Mouse (Mus musculus): ENCODE measurements around the gene Spred2. TPM values are rescaled to one million over a fixed set of nuclear protein-coding genes. Genes with fewer than 3 reads are reported as not detected.

Spred2 gene
- polyA plus RNA-seq, 1 experiment from 2014 or later: 9.6 TPM

DNA sequence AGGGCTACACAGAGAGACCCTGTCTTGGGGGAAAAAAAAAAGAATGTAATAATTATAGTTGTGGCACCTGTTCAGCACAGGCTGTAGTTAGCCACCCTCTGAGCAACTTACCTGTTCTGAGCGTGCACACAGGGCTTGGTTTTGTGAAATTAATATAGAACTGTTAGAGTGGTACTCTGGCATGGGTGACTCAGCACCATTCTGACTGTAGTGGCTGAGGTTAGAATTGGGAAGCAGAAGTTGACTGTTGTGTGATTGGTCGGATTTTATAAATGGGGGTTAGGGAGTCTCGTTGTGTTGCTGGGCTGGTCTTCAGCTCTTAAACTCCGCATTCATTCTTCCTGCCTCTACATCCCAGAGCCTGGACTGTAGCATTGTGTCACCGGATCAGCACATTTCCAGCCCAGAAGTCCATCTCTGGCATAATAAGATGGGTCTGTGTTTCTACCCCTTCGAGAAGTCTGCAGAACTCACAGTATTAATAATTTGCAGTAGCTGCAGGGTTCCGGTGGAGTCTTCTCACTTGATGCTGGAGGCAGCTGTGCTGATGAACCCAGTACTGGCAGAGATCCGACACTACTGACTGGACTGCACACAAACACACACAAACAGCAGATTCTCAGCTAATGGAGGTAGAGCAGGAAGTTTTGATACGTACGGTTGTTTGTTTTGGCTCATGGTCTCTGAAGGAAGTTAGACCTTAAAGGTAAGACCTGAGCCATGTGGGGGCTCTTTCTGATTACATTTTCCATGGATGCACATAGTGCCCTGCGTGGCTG lies 5.1 kb downstream of the Spred2 start:
- H3K27ac ChIP-seq (ENCODE audit: low read length): no peak overlapping the region
- H3K4me3 ChIP-seq (ENCODE audit: low read depth, low read length): no peak overlapping the region
- WGBS: 58% methylated on average over 11 of the region's 11 CpGs
- no peaks in the 10 kb centered on the region; the same call in 1 of the 2 replicates for H3K36me3 ChIP-seq (ENCODE audit: control insufficient read depth, insufficient read depth, low read length)
- H3K4me1 ChIP-seq (ENCODE audit: control insufficient read depth, insufficient read depth, low read length): peaks cover 22% of the 10 kb centered on the region
- no peaks in the 10 kb centered on the region for H3K9me3 ChIP-seq (ENCODE audit: control insufficient read depth, low read depth, low read length)
- no peak overlapping the region for H3K4me2 ChIP-seq (replicated peaks; ENCODE audit: low read depth, low read length)
- H3K9ac ChIP-seq (replicated peaks; ENCODE audit: low read depth, low read length): no peak overlapping the region
- no peaks in the 10 kb centered on the region for H3K27me3 ChIP-seq (ENCODE audit: control insufficient read depth, insufficient read depth, low read length)
- ATAC-seq (ENCODE audit: insufficient number of reproducible peaks, insufficient read depth, low FRiP score, low read depth): no peak

DNA sequence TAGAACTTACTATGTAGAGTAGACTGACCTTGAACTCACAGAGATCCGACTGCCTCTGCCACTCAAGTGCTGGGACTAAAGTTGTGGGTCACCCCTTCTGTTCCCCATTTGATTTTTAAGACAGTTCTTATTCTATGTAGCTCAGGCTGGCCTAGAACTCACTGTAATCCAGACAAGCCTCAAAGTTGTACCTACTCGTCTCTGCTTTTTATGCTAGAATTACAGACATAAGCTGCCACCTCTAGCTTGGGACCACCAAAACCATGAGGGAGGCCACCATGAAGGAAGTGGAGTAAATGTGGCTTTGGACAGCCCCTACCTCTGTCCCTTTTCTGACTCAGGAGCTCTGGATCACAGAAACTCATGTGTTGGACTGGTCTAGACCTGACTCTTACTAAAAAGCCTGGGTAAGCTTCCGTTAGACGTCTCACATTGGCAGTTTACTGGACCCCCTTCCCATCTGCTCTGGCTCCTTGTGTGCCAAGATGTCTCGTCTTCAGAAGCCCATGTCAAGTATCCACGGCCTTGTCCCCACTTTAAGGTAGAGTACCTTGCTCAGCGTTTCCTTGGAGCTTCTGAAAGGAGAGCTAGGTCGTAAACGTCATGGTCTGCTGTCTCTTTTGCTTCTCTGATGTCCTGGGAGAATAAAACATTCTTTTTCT lies 7.5 kb downstream of the Spred2 start:
- Histone ChIP-seq H3K9ac (replicated peaks; ENCODE audit: low read depth, low read length) (no peak overlapping the region), H3K4me3 (ENCODE audit: low read depth, low read length) (no peak overlapping the region), H3K27ac (ENCODE audit: low read length) (no peak overlapping the region), H3K4me1 (ENCODE audit: control insufficient read depth, insufficient read depth, low read length) (peaks cover 24% of the 10 kb centered on the region), H3K27me3 (ENCODE audit: control insufficient read depth, insufficient read depth, low read length) (no peaks in the 10 kb centered on the region), H3K9me3 (ENCODE audit: control insufficient read depth, low read depth, low read length) (no peaks in the 10 kb centered on the region), H3K36me3 (ENCODE audit: control insufficient read depth, insufficient read depth, low read length) (no peaks in the 10 kb centered on the region; the same call in 1 of the 2 replicates), H3K4me2 (replicated peaks; ENCODE audit: low read depth, low read length) (no peak overlapping the region)
- WGBS: 92% methylated on average over 9 of the region's 9 CpGs
- no peak for ATAC-seq (ENCODE audit: insufficient number of reproducible peaks, insufficient read depth, low FRiP score, low read depth)

DNA sequence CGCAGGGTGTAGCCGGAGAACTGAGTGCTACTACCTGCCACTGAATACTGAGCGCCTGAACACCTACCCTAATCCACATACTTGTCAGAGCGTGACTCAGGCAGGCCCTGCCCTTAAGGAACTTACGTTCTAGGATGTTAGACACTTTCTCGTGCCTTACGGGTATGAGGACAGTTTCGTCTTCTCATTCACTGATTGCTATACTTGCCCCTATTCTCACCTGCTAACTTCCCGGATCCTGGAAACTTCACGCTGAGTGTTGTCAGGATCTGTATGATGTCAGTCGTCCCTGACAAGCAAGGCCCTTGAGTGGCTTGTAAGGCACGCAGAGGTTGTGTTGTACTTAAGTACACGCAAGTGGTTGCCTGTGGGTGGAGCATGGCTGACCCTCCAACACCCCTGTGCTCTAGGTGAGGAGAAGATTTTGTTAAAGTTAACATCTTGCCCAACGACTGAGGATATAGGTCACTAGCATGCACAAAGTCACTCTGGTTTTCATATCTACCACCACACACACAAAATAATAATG lies 8.9 kb downstream of the Spred2 start:
- H3K4me3 ChIP-seq (ENCODE audit: low read depth, low read length): no peak overlapping the region
- H3K9me3 ChIP-seq (ENCODE audit: control insufficient read depth, low read depth, low read length): no peaks in the 10 kb centered on the region
- no peaks in the 10 kb centered on the region; the same call in 1 of the 2 replicates for H3K36me3 ChIP-seq (ENCODE audit: control insufficient read depth, insufficient read depth, low read length)
- no peak for ATAC-seq (ENCODE audit: insufficient number of reproducible peaks, insufficient read depth, low FRiP score, low read depth)
- H3K9ac ChIP-seq (replicated peaks; ENCODE audit: low read depth, low read length): no peak overlapping the region
- no peaks in the 10 kb centered on the region for H3K27me3 ChIP-seq (ENCODE audit: control insufficient read depth, insufficient read depth, low read length)
- no peak overlapping the region for H3K4me2 ChIP-seq (replicated peaks; ENCODE audit: low read depth, low read length)
- H3K27ac ChIP-seq (ENCODE audit: low read length): no peak overlapping the region
- H3K4me1 ChIP-seq (ENCODE audit: control insufficient read depth, insufficient read depth, low read length): peaks cover 23% of the 10 kb centered on the region; the same call in 1 of the 2 replicates
- whole genome bisulfite sequencing: 86% methylated on average over 14 of the region's 14 CpGs

DNA sequence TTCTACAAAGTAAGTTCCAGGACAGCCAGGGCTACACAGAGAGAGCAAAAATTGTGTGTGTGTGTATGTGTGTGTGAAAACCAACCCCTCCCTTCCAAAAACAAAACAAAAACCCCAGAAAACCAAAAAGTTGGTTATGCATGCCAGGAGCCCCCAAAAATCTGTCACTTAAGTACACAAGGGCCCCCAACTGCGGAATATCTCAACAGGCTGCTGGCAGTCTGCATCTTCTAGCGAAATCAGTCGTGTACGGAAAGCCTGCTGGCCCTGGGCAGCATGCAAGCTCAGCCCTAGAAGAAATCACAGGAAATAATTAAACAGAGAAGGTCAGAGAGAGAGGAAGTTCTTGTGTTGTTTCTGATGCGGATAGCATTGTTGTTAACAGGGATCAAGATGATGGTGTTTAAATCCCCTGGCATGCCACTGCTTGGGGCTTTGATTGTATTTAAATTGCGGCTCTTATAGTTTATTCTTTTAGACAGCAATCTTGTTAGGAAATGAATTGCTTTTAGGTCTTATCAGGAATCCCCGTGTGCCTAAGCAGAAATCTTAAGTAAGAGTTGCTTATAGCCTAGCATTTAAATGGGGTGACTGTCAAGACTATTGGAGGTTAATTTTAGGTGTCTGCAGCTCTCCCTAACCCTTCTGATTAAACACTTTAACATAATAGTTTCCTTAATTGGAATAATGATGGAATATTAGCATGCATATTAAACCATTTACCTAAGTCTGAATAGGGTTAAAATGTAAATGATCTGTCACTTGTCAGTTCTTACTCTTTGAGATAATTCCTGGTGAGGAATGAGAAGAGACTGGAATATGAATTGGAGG lies 11.6 kb downstream of the Spred2 start:
- peaks cover 14% of the 10 kb centered on the region for H3K4me1 ChIP-seq (ENCODE audit: control insufficient read depth, insufficient read depth, low read length)
- no peak overlapping the region for H3K4me3 ChIP-seq (ENCODE audit: low read depth, low read length)
- H3K36me3 ChIP-seq (ENCODE audit: control insufficient read depth, insufficient read depth, low read length): no peaks in the 10 kb centered on the region; the same call in 1 of the 2 replicates
- no peak overlapping the region for H3K4me2 ChIP-seq (replicated peaks; ENCODE audit: low read depth, low read length)
- no peak overlapping the region for H3K27ac ChIP-seq (ENCODE audit: low read length)
- no peaks in the 10 kb centered on the region for H3K27me3 ChIP-seq (ENCODE audit: control insufficient read depth, insufficient read depth, low read length)
- 35% methylated on average over 7 of the region's 7 CpGs for WGBS
- no peak for ATAC-seq (ENCODE audit: insufficient number of reproducible peaks, insufficient read depth, low FRiP score, low read depth)
- no peak overlapping the region for H3K9ac ChIP-seq (replicated peaks; ENCODE audit: low read depth, low read length)
- no peaks in the 10 kb centered on the region for H3K9me3 ChIP-seq (ENCODE audit: control insufficient read depth, low read depth, low read length)

DNA sequence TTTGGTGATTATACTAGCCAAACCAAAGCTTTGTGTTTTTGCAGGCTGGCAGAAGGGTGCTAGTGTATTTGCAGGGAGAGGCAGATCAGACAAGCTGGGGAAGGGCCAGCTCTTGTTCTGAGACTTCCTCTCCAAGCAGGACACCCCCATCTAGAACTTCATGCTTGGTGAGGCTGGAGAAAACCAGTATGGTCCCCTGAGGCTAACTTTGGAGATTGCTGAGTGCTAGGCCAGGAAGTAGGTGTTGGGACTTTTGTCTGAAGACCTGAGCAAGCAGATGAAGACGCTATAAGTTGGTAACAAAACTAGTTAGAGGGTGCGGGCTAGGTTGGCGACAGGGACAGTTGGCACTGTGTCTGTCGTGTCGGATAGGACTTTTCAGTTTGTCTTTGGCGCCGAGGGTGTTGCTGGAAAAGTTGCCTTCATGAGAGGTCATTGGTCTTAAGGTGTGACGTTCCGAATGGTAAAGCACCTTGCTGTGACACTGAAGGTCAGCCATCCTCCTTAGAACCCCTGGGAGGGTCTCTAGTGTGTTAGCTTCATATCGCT lies 14.4 kb downstream of the Spred2 start:
- Histone ChIP-seq H3K36me3 (ENCODE audit: control insufficient read depth, insufficient read depth, low read length) (no peaks in the 10 kb centered on the region), H3K4me1 (ENCODE audit: control insufficient read depth, insufficient read depth, low read length) (peaks cover 18% of the 10 kb centered on the region), H3K9me3 (ENCODE audit: control insufficient read depth, low read depth, low read length) (no peaks in the 10 kb centered on the region), H3K27ac (ENCODE audit: low read length) (no peak overlapping the region), H3K27me3 (ENCODE audit: control insufficient read depth, insufficient read depth, low read length) (no peaks in the 10 kb centered on the region), H3K4me3 (ENCODE audit: low read depth, low read length) (no peak overlapping the region), H3K4me2 (replicated peaks; ENCODE audit: low read depth, low read length) (no peak overlapping the region), H3K9ac (replicated peaks; ENCODE audit: low read depth, low read length) (no peak overlapping the region)
- 91% methylated on average over 10 of the region's 10 CpGs for WGBS
- ATAC-seq (ENCODE audit: insufficient number of reproducible peaks, insufficient read depth, low FRiP score, low read depth): no peak

DNA sequence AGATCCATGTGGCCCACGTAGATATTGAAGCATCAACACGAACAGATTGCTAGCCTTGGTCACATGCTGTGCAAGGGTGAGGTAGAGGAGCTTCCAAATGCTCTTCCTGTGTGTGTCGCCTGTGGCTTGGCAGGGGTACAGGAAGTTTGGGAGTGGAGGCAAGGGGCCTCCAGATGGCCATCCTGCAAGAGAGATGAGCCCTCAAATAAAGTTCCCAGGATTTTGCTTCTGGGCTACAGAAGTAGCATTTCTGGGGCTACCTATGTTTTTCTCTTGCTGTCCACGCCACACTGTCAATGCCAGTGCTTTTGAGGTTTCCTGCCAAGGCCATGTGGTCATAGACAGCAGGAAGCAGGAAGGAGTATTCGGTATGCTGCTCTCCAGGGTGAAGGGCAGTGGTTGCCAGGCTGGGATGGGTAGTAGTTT lies 15.1 kb downstream of the Spred2 start:
- 69% methylated on average over 5 of the region's 5 CpGs for WGBS
- H3K27ac ChIP-seq (ENCODE audit: low read length): no peak overlapping the region
- no peaks in the 10 kb centered on the region for H3K36me3 ChIP-seq (ENCODE audit: control insufficient read depth, insufficient read depth, low read length)

DNA sequence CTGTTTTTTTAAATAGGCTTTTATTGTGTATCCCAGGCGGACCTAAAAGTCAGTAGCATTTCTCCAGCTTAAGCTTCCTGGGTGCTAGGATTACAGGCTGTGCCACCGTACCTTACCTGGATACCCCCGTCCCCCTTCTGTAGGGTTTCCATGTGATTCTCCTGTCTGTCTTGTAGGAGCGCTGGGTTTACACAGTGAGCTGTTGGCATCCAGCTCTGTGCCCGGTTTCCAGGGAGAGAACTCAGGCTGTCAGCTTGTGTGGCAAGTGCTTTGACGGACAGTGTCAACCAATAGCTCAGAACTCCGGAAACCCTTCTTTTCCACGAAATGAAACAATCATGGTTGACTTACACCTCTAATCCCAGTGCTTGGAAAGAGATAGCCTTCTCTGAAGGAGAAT lies 15.7 kb downstream of the Spred2 start:
- Histone ChIP-seq H3K4me2 (replicated peaks; ENCODE audit: low read depth, low read length) (no peak overlapping the region), H3K9ac (replicated peaks; ENCODE audit: low read depth, low read length) (no peak overlapping the region), H3K36me3 (ENCODE audit: control insufficient read depth, insufficient read depth, low read length) (no peaks in the 10 kb centered on the region), H3K27ac (ENCODE audit: low read length) (no peak overlapping the region), H3K4me3 (ENCODE audit: low read depth, low read length) (no peak overlapping the region), H3K4me1 (ENCODE audit: control insufficient read depth, insufficient read depth, low read length) (peaks cover 18% of the 10 kb centered on the region), H3K27me3 (ENCODE audit: control insufficient read depth, insufficient read depth, low read length) (no peaks in the 10 kb centered on the region), H3K9me3 (ENCODE audit: control insufficient read depth, low read depth, low read length) (no peaks in the 10 kb centered on the region)
- WGBS: 93% methylated on average over 8 of the region's 8 CpGs
- no peak for ATAC-seq (ENCODE audit: insufficient number of reproducible peaks, insufficient read depth, low FRiP score, low read depth)

More for the DNA sequence above, 15.1 kb downstream of the Spred2 start:
- H3K27me3 ChIP-seq (ENCODE audit: control insufficient read depth, insufficient read depth, low read length): no peaks in the 10 kb centered on the region
- no peaks in the 10 kb centered on the region for H3K9me3 ChIP-seq (ENCODE audit: control insufficient read depth, low read depth, low read length)
- H3K4me3 ChIP-seq (ENCODE audit: low read depth, low read length): no peak overlapping the region
- H3K4me1 ChIP-seq (ENCODE audit: control insufficient read depth, insufficient read depth, low read length): peaks cover 18% of the 10 kb centered on the region
- no peak overlapping the region for H3K9ac ChIP-seq (replicated peaks; ENCODE audit: low read depth, low read length)
- no peak overlapping the region for H3K4me2 ChIP-seq (replicated peaks; ENCODE audit: low read depth, low read length)
- no peak for ATAC-seq (ENCODE audit: insufficient number of reproducible peaks, insufficient read depth, low FRiP score, low read depth)

All from stomach, embryonic 14.5 days (tissue).